Mouse (Mus musculus) cerebellum, postnatal 36 days (tissue): ENCODE results near the gene Kcnk16.
"Not testable (repeated sequence)": the region's sequence is repeated elsewhere in the genome, so short reads cannot be mapped to it uniquely, and the experiment has no call there.

ENCODE experiments used
- DNase-seq, 2 experiments: peaks; one replicate each; pipeline ENCODE4 v3.0.0; 2021 to 2022; ENCODE audit warnings: mixed read lengths in 2 of 2

The Kcnk16 gene

DNA sequence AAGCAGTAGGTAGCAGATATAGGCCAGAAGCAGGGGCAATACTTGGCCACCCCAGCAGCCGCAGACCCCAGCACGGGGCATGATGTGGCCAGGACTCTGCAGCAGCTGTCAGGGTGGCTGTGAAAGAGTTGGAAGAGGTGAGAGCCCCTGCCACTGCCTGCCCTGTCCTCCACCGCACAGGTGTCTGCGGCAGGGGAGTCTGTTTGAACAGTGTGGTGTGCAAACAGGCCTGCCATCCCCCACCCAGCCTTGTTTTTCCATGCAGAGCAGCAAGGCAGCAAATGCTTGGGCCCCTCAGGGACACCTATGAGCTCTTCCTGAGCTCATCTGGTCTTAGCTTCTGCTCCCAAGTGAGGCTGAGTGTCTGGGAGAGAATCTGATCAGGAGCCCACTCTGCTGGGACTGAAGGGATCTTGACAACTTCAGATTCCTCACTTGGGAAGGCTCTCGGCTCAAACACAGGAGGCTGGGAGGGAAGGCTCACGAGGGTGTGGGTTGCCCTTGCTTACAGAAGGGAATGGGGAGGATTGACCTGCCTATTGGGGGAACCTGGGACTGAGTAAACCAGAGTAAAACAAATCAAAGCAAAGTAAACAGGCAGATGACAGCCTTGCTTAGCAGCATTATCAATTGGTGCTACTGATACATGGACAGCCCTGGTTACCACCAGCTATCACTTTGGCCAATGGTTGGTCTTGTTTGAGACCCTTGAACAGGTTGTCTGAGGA is at the start of gene Kcnk16:
Gene Kcnk16 (minus strand): TSS at position 118 of the 728 bp plus-strand sequence.
- DNase-seq: no peak

DNA sequence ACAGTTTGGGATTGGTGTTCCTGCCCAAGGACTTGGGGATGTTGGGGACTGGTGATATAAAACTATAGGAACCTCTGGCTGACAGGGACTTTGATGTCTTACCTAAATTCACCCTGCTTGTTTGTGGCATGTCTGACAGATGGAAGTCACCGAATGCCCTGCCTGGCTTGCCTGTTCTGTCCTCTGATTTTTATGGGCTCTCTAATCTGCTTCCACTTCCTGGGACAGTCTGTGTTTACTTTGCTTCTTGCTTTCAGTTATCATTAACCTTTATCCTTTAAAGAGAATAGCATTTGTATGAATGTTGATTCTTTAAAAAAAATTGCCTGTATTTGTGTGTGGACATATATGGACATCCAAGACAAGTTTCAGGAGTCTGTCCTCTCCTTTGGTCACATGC is 46.1 kb upstream of the Kcnk16 start:
- DNase-seq: no peak

DNA sequence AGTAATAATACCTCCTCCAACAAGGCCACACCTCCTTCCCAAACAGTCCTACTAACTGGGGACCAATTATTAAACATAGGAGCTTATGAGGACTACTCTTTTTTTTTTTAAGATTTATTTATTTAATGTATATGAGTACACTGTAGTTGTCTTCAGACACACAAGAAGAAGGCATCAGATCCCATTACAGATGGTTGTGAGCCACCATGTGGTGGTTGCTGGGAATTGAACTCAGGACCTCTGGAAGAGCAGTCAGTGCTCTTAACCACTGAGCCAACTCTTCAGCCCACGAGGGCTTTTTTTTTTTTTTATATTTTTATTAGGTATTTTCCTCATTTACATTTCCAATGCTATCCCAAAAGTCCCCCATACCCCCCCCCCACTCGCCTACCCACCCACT is 36.1 kb upstream of the Kcnk16 start:
- not testable (repeated sequence) for DNase-seq

DNA sequence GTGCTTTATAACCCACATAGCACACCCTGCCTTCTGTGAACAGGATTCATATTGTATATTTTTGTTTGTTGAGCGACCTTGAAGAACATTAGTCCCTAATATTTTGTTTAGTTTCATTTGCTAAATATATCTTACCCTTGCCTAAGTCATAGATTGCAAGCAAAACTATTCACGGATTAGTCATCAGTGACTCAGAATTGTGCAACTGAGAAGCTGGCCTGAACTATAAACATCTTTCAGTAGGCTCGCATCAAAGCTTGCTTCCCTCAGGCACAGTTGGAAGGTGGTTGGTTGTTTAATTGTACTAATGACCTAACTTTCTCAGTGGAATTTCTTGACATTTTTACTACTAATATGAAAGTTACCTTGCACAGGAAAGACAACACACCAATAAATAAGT is 29.1 kb upstream of the Kcnk16 start:
- no peak for DNase-seq

DNA sequence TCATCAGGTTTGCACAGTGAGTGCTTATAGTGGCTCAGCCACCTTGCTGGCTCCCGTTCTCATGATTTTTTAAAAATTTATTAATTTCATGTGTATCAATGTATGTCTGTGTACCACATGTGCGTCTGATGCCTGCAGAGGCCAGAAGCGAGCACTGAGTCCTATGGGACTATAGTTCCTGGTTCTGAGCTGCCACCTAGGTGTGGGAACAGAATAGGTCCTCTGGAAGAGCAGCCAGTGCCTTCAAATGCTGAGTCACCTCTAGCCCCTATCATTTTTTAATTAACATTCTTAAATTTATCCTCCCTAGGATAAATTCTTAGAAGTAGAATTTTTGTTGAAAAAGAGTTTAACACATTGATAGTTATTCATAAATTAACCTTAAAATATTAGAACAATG is 28.6 kb upstream of the Kcnk16 start:
- no peak for DNase-seq

DNA sequence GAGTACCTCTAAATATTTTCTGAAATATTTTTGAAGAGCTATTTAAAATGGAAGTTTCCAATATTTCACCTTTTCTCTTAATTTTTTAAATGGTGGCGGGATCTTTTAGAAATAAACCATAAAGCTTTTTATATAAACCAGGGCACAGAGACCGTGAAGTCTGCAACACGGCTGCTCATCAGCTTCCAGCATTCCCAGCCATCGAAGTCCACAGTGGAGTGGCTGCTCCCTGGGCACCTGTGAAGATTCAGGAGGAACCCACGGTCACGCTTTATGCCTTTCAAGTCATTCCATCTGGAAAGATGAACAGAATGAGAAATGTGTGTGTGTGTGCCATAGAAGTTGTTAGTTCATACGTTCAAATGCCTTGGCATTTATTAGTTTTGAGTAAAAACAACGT is 25.9 kb upstream of the Kcnk16 start:
- DNase-seq: no peak

DNA sequence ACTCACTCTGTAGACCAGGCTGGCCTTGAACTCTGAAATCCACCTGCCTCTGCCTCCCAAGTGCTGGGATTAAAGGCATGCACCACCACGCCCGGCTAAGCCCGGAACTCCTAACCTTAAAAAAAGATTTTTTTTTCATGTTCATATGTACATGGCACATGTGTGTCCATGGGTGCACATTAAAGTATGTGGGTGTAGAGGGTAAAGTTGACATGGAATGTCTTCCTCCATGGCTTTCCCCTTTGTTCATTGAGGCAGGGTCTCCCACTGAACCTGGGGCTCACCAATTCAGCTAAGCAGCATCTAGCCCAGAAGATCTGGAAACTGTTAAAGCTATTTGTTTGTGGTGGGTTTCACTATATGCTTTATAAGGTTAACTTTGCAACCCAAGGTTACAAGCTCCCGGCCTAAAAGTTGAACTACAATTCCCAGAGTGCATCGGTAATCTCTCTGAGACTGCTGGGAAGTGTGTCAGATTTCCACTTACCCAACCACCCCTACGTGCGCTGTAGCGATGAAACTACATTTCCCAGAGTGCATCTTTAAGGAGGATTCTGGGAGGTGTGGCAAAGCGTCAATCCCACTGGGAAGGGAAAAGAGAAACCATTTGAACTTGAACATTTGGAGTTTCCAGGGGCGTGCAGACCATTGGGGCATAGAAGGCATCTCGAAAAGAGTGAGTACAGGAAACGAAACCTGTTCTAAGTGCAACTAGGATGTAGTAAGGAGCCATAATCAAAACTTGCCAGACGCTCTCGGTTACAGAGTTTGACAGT is 25.3 kb upstream of the Kcnk16 start, which contains the start of gene Nudt13:
Gene Nudt13 (plus strand): TSS at position 581 of the 776 bp plus-strand sequence.
- peak; percentile 80 for DNase-seq

DNA sequence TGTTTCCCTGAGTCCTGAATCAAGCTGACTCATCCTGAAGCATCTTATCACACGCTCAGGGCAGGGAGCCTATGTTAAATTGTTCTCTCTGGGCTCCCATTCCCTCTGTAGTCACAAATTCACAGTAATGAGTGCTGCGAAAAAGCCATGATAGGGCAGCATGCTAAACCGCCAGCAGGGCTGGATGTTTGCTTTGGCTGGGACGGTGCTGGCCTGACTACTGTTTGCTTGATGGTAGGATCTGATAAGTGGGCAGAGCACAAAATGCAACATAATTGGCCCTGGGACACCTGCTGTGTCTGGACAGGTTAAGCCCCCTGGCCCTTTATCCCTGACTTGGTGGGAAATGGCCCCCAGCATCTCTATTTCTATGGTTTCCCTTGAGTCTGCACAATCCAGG is 22.4 kb upstream of the Kcnk16 start:
- DNase-seq: no peak

DNA sequence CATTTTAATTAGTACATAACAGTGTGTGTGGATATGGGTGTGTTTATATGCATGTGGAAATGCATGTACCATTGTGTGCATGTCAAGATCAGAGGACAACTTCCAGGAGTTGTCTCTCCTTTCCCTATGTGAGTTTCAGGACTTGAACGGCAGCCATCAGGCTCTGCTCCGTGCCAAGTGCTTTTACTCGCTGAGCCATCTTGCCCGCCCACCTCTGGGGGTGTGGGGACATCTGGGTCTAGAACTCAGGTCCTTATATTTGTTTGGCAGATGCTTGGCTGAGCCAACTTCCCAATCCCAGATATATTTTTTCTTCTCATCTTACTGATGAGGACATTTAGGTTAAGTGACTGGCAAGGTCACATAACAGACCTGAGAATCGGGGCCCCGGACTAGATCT is 578 bp downstream of the Kcnk16 start:
- DNase-seq: no peak

DNA sequence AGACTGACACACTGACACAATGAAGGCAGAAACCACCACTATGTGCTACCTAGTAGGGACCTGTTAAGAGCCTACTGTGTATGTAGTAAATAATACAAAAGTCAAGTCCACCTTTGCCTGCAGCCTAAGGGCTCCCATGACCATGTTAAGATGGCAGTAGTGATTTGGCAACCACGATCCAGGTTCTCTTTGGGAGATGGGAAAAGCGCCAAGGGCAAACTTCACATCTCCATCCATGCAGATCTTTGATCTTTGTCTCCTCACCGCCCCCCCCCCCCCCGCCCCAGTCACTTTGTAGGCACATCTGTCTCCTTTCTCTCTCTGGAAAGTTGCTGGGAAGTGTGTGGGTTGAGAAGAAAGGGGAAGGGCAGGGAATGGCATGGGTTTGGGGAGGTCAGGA is 6.7 kb downstream of the Kcnk16 start:
- DNase-seq: no peak

DNA sequence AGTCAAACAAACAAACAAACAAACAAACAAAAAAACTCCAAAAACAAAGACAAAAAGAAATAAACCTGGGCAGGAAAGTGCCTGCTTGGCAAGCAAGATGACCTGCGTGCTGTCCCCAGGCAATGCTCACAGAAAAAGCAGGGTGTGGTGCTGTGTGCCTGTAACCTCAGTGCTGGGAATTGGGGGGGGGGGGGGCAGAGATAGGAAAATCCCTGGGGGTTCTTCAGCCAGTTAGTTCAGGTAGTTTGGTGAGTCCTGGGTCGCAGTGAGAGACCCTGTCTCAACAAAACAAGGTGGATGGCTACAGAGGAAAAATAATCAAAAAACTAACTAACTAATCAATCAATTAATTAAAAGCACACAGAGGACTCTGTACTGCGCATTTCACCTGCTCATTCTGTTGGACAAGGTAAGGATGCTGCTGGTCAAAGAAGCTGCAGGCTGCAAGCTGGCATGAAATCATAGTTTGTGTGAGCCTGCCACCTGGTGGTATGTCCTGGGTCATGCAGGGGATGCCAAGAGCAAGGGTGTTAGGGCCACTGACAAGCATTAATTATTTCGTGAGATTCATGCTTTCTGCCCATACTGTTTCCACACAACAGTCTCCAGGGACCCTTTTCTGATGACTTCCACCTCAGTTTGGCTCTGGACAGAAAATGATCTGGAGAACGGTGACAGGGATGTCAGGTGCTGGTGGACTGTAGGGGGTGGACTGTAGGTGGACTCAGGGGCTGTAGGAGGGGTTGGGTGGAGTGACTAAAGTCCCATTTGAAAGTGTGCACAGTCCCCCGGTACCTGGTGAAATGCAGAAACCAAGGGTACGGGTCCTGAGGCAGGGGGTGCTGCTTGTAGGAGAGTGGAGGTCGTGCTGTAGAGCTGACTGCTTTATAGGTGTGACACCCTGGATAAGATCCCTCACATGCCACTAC is 10.6 kb downstream of the Kcnk16 start:
- peak; percentile 76 to 81 for DNase-seq

DNA sequence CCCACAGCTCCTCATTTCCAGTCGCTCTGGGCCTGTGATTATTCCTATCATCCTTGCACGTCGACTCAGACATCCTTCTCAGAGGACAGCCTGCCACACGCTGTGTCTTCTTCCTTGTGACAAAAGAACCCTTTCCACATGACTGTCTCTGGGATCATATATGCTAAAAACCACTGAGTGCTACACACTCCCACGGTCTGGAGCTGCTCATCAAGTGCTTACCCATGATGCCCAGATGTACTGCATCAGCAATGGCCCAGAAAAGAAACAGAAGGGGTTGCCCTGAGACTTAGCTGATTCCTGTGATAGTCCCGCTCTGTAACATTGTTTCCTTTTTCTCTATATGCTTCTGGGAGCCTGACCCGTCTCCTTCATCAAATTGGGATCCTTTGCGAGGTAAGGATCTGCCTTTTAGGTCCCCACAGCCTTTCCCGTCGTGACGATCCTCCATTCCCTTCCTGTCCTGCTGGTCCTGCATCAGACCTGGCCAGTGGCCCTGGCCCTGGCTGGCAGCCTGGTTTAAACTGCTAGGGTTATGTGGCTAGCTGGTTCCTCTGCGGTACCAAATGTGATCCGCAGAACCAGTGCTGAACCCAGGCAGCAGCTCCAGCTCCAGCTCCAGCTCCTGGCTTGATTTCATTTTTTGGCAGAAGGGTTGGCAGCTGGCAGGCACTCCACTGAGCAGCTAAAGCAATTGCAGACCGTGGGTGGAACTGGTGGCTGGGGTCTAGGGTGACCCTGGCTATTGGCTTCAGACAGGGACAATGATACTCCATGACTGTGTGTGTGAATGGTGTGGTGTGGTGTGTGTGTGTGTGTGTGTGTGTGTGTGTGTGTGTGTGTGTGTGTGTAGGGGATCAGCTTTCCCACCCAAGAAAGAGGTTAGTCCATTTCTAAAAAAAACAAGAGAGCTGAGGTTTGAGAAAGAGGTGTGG is 18.5 kb downstream of the Kcnk16 start:
- DNase-seq: peak; percentile 25 to 36

DNA sequence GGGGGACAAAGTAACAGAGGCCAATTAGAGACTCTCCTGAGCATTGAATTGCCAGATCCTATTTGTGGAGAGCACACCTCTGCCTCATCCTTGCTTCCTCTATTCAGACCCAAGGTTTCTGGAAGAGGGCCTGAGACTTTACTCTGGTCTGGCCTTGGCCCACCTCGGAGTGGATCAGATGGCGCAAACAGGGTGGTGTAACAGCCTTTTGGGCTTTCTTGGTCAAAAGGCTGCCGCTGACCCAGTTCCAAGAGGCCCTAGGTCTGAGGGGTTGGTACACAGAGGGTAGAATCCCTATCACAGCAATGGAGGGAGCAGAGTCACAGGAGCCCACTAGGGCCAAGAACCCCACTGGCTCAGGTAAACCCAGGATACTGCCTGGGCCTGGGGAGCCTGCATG is 21.0 kb downstream of the Kcnk16 start:
- no peak for DNase-seq

DNA sequence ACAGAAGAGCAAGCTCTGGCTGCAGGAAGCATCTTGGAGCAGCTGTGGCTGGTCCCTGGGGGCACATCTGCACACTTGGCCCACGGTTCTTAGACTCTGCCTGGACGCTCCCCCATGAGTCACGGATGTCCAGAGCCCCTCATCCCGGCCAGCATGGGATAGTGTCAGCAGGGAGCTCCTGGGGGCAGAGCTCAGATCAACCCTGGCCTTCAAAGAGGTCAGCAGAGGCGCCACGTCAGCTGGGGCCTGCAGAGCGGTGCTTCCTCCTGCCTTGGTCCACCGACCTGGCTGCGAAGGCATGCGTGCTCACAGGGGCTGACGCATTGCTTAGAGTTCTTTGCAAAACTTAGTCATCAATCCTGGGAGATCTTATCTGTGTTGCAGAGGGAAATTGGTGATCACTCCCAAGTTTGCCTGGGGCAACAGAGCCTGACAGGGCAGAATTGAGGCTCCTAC is 22.2 kb downstream of the Kcnk16 start:
- DNase-seq: no peak

DNA sequence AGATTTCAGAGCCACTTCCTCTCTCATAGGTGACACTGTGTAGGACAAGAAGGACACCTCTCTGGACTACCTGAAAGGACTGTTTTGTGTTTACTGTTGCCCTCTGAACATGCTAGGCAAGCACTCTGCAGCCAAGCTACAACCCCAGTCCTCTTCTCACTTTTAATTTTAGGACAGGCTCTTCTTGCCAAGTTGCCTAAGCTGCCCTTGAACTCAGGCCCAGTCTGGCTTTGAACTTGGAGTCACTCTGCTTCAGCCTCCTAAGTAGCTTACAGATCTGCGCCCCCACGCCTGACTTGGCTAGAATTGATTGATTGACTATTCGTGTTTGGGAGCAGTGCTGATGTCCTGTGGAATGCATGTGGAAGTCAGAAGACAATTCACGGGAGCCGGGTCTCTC is 23.1 kb downstream of the Kcnk16 start:
- no peak for DNase-seq

DNA sequence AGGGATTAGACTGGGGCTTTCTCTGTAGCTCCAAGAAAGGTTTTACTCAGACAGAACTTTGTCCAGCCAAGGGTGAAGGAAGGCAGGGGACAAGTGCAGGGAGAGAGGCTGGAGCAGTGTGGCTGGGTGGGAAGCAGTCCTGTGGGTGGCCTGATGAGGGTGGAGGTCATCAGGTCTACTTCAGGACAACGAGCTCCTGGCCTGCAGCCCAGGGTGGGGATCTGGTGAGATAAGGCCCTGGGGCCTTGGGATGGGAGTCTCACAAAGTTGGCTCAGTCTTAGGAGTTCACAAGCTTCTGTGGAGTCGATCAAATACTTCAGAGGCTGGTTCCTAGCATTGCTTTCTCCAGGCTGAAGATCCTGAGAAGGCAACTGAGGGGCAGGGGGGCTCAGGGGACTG is 23.7 kb downstream of the Kcnk16 start:
- DNase-seq: no peak

DNA sequence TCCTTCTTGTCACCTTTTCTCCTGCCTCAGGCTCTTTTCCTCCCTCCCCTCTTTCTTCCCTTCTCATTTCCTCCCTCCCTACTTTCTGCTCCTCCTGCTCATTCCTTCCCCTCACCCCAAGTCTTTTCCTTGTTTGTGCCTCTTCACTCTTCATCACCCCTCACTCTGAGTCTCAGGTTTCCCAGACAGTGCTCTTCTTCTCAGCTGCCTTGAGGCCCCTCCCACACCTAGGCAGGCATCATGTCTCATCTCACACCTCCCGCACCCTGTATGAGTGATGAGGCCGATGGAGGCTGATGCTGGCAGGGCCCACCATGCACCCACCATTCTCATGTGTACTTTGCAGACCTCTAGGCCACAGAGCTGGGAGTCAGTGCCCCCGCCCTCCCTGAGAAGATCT is 25.8 kb downstream of the Kcnk16 start:
- DNase-seq: no peak

DNA sequence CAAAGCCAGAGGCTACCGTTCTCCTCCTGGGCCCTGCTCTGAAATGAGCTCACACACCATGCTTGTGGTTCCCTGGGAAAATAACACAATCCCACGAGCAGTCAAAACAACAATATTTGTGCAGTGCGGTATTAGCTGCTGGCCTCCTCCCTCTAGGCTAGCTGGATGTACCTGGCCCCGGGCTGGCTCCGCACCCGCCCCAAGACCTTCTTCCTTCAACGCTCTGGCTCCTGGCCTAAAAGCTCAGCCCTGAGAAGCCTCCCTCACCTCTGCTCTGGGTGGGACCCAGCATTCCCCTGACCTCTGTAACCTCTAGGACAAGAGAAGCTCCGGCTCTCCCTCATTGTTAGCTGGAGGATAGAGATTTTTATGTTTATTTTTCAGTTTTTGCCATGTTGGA is 26.5 kb downstream of the Kcnk16 start:
- DNase-seq: no peak

DNA sequence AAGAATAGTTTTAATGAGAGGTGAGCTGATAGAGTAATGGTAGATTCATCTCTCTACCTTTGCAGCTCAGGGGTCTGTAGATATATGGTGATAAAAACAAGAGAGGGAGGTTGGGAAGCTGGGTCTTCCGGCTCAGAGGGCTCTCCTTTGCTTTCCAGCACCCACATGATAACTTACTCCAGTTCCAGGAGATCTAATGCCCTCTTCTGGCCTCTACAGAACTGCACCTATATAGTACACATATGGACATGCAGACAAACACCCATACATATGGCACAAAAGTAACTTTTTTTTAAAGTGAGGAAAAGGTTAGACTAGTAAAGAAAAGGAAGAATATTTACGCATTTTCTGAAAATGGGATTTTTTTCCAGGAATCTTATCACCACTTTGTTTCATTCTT is 34.6 kb downstream of the Kcnk16 start:
- DNase-seq: no peak

DNA sequence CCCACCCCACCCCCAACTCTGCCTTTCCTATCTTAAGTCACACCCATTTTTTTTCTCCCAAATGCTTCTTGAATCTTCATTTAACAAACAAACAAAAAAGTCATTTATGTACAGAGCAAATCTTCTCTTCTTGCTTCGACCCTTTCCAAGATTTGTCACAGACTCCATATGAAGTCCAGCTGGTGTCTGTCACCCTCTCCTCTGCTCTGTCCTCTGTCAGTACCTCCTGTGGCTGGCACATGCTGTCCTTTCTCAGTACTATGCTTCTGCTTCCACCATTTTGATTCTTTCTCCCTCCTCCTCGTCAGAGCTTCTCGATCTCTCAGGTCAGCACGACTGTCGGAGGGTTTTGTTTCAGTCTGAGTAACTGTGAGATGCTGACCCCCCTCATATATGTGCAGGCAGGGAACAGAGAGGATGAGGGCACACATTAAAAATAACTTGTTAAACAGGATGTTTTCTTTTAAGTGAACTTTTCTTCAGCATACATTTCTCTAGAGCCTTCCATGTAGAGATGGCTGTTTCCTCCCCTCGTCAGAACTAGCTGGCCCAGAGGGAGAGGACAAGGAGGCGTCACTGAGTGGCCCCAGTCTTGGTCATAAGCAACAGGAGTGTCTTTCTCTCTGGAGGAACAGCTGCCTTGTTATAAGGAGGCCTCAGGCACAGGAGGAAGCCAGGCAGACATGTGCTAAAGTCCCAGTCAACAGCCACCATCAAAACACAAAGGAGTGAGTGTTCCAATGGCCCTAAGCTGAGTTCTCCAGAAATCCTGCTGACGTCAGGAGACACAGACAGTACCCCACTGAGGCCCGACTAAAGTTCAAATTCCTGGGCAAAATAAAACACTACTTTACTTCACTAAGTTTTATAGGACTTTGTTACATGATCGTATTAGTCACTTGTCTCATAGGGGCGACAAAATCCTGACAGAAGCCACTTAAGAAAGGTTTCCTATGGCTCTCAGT is 35.7 kb downstream of the Kcnk16 start:
- no peak for DNase-seq

DNA sequence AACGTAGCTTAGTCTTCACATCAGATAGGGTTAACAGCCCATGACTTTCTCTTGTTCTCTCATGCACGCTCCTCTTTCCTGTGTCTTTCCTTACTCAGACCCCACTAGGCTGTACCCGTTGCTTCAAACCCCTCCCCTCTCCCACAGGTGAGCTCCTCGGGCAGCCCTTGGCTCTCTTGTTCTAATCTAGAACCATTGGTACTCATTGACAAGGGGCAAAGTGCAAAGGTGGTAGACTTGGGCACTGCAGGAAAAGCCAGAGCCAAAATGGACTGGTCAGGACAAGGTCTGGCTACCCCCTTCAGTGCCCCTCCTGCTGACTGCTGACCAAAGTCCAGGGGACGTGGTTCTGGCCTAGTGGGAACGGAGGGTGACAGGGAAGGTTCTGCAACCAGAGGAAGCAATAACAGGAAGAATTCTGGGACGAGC is 38.9 kb downstream of the Kcnk16 start:
- DNase-seq: no peak
